Mouse (Mus musculus): ENCODE measurements around the gene Enpp4.

- TF ChIP-seq TCF12 (IDR thresholded peaks at IDR 0.05; ENCODE audit: insufficient read depth, poor library complexity, severe bottlenecking) (no peak), MAX (IDR thresholded peaks at IDR 0.05; ENCODE audit: low read depth) (no peak), POLR2A (IDR thresholded peaks at IDR 0.05; ENCODE audit: insufficient read length, low read depth) (no peak), USF1 (IDR thresholded peaks at IDR 0.05; ENCODE audit: low read depth) (no peak), E2F4 (IDR thresholded peaks at IDR 0.05; ENCODE audit: insufficient read depth) (no peak), MYOG (IDR thresholded peaks at IDR 0.05; ENCODE audit: control insufficient read depth in 1 of 3, insufficient read depth in 1 of 3, insufficient read length in 2 of 3, low read depth in 2 of 3) (no peak), SRF (IDR thresholded peaks at IDR 0.05; ENCODE audit: control insufficient read depth, insufficient read length, low read depth) (no peak), CEBPB (IDR thresholded peaks at IDR 0.05; ENCODE audit: insufficient read depth, poor library complexity, severe bottlenecking) (no peak), MYOD1 (IDR thresholded peaks at IDR 0.05; ENCODE audit: control insufficient read depth in 1 of 3, insufficient read length in 2 of 3, low read depth in 2 of 3) (no peak), REST (IDR thresholded peaks at IDR 0.05; ENCODE audit: insufficient read depth, insufficient read length) (no peak), POLR2AphosphoS2 (IDR thresholded peaks at IDR 0.05; ENCODE audit: insufficient read length, low read depth) (no peak), TCF3 (IDR thresholded peaks at IDR 0.05; ENCODE audit: insufficient read length, low read depth) (no peak)
Measured at GRCm38 (mm10) chr17:44088226-44088625, 17.4 kb downstream of the Enpp4 start.
